Mouse (Mus musculus) stomach, postnatal 0 days (tissue): Measurements from ENCODE around the gene Casp14. TPM values are rescaled to one million over a fixed set of nuclear protein-coding genes. Genes with fewer than 3 reads are reported as not detected.
"Not testable (repeated sequence)": the region's sequence is repeated elsewhere in the genome, so short reads cannot be mapped to it uniquely, and the experiment has no call there.

Experiments used
- ATAC-seq: fragments of 200-750 bp; cut with Nextera tagmentation; 2 replicates; pipeline ENCODE4 v1.8.0; 2017; ENCODE audit not compliant: low FRiP score, low TSS enrichment
- DNase-seq: peaks from one replicate; pipeline ENCODE4 v3.0.0-alpha.2; 2016; ENCODE audit warnings: low spot score
- H3K27ac ChIP-seq: fragments of 300-500 bp; sonication (generic); replicated peaks from 2 replicates; pipeline ENCODE4 v1.5.1; 2014; ENCODE audit warnings: mild to moderate bottlenecking, control low read depth
- H3K27me3 ChIP-seq: fragments of 300-500 bp; sonication (generic); 2 replicates; pipeline ENCODE4 v1.6.1; 2014; ENCODE audit warnings: low read length; ENCODE audit not compliant: control insufficient read depth, insufficient read depth
- H3K36me3 ChIP-seq: fragments of 300-500 bp; sonication (generic); 2 replicates; pipeline ENCODE4 v1.6.1; 2014; ENCODE audit warnings: low read length, mixed read lengths; ENCODE audit not compliant: control insufficient read depth, insufficient read depth
- H3K4me1 ChIP-seq: fragments of 300-500 bp; sonication (generic); replicated peaks from 2 replicates; pipeline ENCODE4 v1.6.1; 2014; ENCODE audit warnings: antibody characterized with exemption; ENCODE audit not compliant: control insufficient read depth, insufficient read depth
- H3K4me2 ChIP-seq: fragments of 300-500 bp; sonication (generic); replicated peaks from 2 replicates; pipeline ENCODE4 v1.6.1; 2014; ENCODE audit warnings: low read depth, mild to moderate bottlenecking, control low read depth, moderate library complexity
- H3K4me3 ChIP-seq: fragments of 300-500 bp; sonication (generic); 2 replicates; pipeline ENCODE4 v1.5.1; 2014; ENCODE audit warnings: low read depth, low read length, control low read depth
- H3K9ac ChIP-seq: fragments of 300-500 bp; sonication (generic); 2 replicates; pipeline ENCODE4 v1.6.1; 2014; ENCODE audit warnings: mild to moderate bottlenecking, low read length, control low read depth, mixed read lengths
- H3K9me3 ChIP-seq: fragments of 300-500 bp; sonication (generic); 2 replicates; pipeline ENCODE4 v1.6.1; 2016; ENCODE audit warnings: low read length; ENCODE audit not compliant: control insufficient read depth
- CTCF ChIP-seq: IDR thresholded peaks from 2 replicates; pipeline ENCODE4 v1.5.1; 2016; ENCODE audit warnings: antibody characterized with exemption, low read depth, mild to moderate bottlenecking, moderate library complexity
- EP300 ChIP-seq: optimal IDR thresholded peaks from 2 replicates; pipeline ENCODE3; 2016; ENCODE audit warnings: antibody characterized with exemption
- WGBS: fragments of 180-500 bp; shearing (Covaris S2); extraction: QIAGEN DNeasy Blood & Tissue Kit; methylation state at CpG from one replicate; pipeline ENCODE4 v1.1.7; 2014; 5-methylcytosine and 5-hydroxymethylcytosine counted together
- polyA plus RNA-seq: library from polyadenylated mRNA; unstranded; fragments of >200 nt; fragmentation: Nextera tagmentation; extraction: Ambion mirVana; gene quantifications from 2 replicates; pipeline ENCODE4 v1.2.1, GENCODE M21; 2015

Casp14 gene
- polyA plus RNA-seq, 1 experiment from 2014 or later: 29.5 TPM

- no peaks in the 10 kb centered on the region for H3K9me3 ChIP-seq
- H3K4me1 ChIP-seq: no peaks in the 10 kb centered on the region
- no peaks in the 10 kb centered on the region for H3K36me3 ChIP-seq
- H3K4me3 ChIP-seq: no peak overlapping the region
- DNase-seq: no peak
- no peaks in the 10 kb centered on the region for H3K27me3 ChIP-seq
- no peak overlapping the region for H3K27ac ChIP-seq
- ATAC-seq: no peak
- TF ChIP-seq CTCF (no peak), EP300 (no peak)
- no peak overlapping the region for H3K4me2 ChIP-seq
- no peak overlapping the region for H3K9ac ChIP-seq
These were observed 7.4 kb downstream of the Casp14 start for GRCm38 (mm10) chr10:78710706-78711105.

GRCm38 (mm10) chr10:78700881-78701280 is 17.2 kb downstream of the Casp14 start:
- Histone ChIP-seq H3K27ac (no peak overlapping the region), H3K4me3 (no peak overlapping the region), H3K9ac (no peak overlapping the region), H3K27me3 (no peaks in the 10 kb centered on the region), H3K9me3 (no peaks in the 10 kb centered on the region), H3K36me3 (no peaks in the 10 kb centered on the region), H3K4me2 (no peak overlapping the region), H3K4me1 (no peaks in the 10 kb centered on the region)
- TF ChIP-seq CTCF: no peak
- no peak for TF ChIP-seq EP300
- no peak for DNase-seq
- WGBS: 54% methylated on average over 3 of the region's 3 CpGs
- no peak for ATAC-seq

DNA sequence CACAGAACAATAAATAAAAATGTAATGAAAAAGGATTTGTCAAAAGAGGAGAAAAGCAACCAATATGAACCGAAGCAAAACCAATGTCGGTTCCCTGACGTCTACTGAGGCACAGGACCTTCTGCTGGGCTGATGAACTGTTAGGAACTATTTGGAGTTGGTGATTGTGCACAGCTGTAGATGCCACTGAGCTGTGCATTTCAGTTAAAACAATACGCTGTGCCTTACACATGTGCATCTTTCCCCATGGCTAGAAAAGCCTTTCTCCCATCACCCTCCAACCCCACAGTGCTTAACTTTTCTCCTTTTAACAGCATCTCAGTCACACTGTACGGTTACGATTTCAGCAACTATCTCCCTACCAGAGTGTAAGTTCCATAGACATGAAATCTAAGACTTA is 28.1 kb downstream of the Casp14 start:
- no peaks in the 10 kb centered on the region for H3K36me3 ChIP-seq
- no peak overlapping the region for H3K4me3 ChIP-seq
- TF ChIP-seq EP300 (no peak), CTCF (no peak)
- H3K4me1 ChIP-seq: no peaks in the 10 kb centered on the region
- no peak for ATAC-seq
- H3K9me3 ChIP-seq: no peaks in the 10 kb centered on the region
- no peak for DNase-seq
- 69% methylated on average over 6 of the region's 6 CpGs for WGBS
- H3K4me2 ChIP-seq: no peak overlapping the region
- no peak overlapping the region for H3K27ac ChIP-seq
- no peak overlapping the region for H3K9ac ChIP-seq
- no peaks in the 10 kb centered on the region for H3K27me3 ChIP-seq

DNA sequence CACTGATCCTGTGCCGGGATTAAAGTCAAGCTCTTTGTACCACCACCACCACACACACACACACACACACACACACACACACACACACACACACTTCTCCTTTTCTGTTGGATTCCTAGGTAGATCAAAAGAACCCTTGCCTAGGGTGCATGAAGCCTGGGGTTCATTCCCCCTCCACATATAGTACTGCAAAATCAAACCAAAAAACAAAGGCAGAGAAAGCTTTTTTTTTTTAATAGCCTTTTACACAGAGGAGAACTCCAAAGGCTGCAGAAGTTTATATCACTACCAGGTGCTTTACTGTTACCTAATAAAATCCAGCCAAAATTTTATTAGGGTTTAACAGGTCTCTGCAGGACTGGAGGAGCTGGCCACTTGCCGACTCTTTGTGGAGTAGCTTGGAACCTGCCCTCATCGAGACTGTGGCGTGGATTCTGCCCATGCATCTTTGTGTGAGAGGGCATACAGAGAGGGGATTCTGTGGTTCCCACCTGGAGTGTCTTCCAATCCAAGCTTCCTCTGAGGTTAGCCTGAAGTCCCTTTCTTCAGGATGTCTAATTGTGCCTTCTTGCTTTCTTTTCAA is 31.0 kb downstream of the Casp14 start:
- Histone ChIP-seq H3K9me3 (no peaks in the 10 kb centered on the region), H3K27me3 (no peaks in the 10 kb centered on the region), H3K27ac (no peak overlapping the region), H3K9ac (no peak overlapping the region), H3K4me1 (no peaks in the 10 kb centered on the region), H3K4me2 (no peak overlapping the region), H3K4me3 (no peak overlapping the region), H3K36me3 (no peaks in the 10 kb centered on the region)
- TF ChIP-seq CTCF (no peak), EP300 (no peak)
- no peak for DNase-seq
- WGBS: 67% methylated on average over 4 of the region's 4 CpGs
- no peak for ATAC-seq

GRCm38 (mm10) chr10:78670121-78670520 is 48.0 kb downstream of the Casp14 start:
- H3K27ac ChIP-seq, H3K4me3 ChIP-seq, H3K36me3 ChIP-seq, H3K9me3 ChIP-seq, H3K9ac ChIP-seq, H3K27me3 ChIP-seq, DNase-seq, H3K4me2 ChIP-seq, ATAC-seq, H3K4me1 ChIP-seq: not testable (repeated sequence)
- WGBS: 19% methylated on average over 1 of the region's 1 CpGs

DNA sequence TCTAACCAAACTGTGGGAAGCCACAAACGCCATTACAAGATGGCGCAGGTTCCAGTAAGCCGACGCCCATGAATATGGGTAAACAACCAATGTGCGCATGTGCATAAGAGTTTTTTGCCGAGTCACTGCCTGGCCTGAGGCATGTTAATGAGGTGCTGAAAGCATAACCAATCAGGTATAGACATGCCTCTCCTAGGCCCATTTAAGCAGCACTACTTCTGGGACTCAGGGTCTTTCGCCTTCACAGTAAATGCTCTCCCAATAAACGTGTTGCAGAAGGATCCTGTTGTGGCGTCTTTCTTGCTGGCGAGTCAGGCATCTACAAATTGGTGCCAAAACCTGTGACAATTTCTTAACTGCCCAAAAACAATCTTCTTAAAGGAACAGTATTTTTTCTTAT is 51.4 kb downstream of the Casp14 start:
- not testable (repeated sequence) for ATAC-seq, H3K9ac ChIP-seq, DNase-seq, H3K4me1 ChIP-seq, H3K27ac ChIP-seq, H3K36me3 ChIP-seq, H3K27me3 ChIP-seq, H3K4me2 ChIP-seq, H3K9me3 ChIP-seq, H3K4me3 ChIP-seq
- WGBS: 91% methylated on average over 10 of the region's 10 CpGs
